Mouse (Mus musculus) liver, embryonic 14.5 days (tissue): ENCODE measurements around the gene Csnk2a1.

ENCODE experiments used
- CTCF ChIP-seq: IDR thresholded peaks from 2 replicates; pipeline ENCODE4 v1.5.1; 2016; ENCODE audit warnings: antibody characterized with exemption, low read depth, control low read depth
- EP300 ChIP-seq: IDR thresholded peaks from 2 replicates; pipeline ENCODE4 v1.6.1; 2016; ENCODE audit warnings: antibody characterized with exemption, low read depth

DNA sequence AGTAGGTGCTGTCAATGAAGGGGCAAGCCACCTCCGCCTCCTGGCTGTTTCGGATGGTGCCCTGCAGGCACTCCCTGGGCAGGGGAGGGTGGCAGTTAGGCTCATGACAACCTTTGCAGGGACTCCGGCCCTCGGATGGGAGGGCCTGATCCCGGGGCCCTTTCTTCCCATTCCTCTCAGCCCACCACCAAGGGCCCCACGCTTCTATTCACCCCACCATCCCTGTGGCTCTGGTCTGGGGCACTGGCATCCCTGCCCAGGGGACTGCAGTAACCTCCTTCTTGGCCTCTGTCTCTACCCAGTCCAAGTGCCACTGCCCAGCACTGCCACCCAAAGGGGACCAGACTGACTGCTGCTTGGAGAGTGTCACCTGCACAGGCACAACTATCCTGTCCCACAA lies 95.6 kb downstream of the Csnk2a1 start:
- no peak for TF ChIP-seq CTCF
- TF ChIP-seq EP300 = no peak
